Mouse (Mus musculus): ENCODE data around the gene Kif5a.

The Kif5a gene

GRCm38 (mm10) chr10:127217177-127217576 is 46.0 kb downstream of the Kif5a start:
- no peak for DNase-seq (ENCODE audit: low spot score in 2 of 2)

- no peak for DNase-seq (ENCODE audit: low spot score in 2 of 2)
Measured at GRCm38 (mm10) chr10:127216456-127216855, 46.7 kb downstream of the Kif5a start.

GRCm38 (mm10) chr10:127214422-127214803 is 48.7 kb downstream of the Kif5a start:
- DNase-seq (ENCODE audit: low spot score in 2 of 2), result no peak

- no peak for DNase-seq (ENCODE audit: low spot score in 2 of 2)
Measured at GRCm38 (mm10) chr10:127213704-127214421, 49.3 kb downstream of the Kif5a start.

GRCm38 (mm10) chr10:127213272-127213671 is 49.9 kb downstream of the Kif5a start:
- DNase-seq (ENCODE audit: low spot score in 2 of 2), result no peak

GRCm38 (mm10) chr10:127211414-127211854 is 51.7 kb downstream of the Kif5a start, which contains the start of gene Pip4k2c:
Pip4k2c (minus strand) TSS chr10:127211585.
- peak; percentile 82 to 92 for DNase-seq (ENCODE audit: low spot score in 2 of 2)

- DNase-seq (ENCODE audit: low spot score in 2 of 2), result no peak
Measured at GRCm38 (mm10) chr10:127210961-127211405, 52.2 kb downstream of the Kif5a start.

GRCm38 (mm10) chr10:127209928-127210570 is 53.1 kb downstream of the Kif5a start:
- no peak for DNase-seq (ENCODE audit: low spot score in 2 of 2)

- no peak for DNase-seq (ENCODE audit: low spot score in 2 of 2)
Measured at GRCm38 (mm10) chr10:127208921-127209320, 54.2 kb downstream of the Kif5a start.

- DNase-seq (ENCODE audit: low spot score in 2 of 2), result no peak
Measured at GRCm38 (mm10) chr10:127205373-127205772, 57.8 kb downstream of the Kif5a start.

- no peak for DNase-seq (ENCODE audit: low spot score in 2 of 2)
Measured at GRCm38 (mm10) chr10:127204589-127204988, 58.6 kb downstream of the Kif5a start.

- no peak for DNase-seq (ENCODE audit: low spot score in 2 of 2)
Measured at GRCm38 (mm10) chr10:127203106-127203505, 60.0 kb downstream of the Kif5a start.

GRCm38 (mm10) chr10:127200279-127200678 is 62.9 kb downstream of the Kif5a start:
- no peak for DNase-seq (ENCODE audit: low spot score in 2 of 2)

GRCm38 (mm10) chr10:127199474-127199873 is 63.7 kb downstream of the Kif5a start:
- DNase-seq (ENCODE audit: low spot score in 2 of 2), result no peak

- no peak for DNase-seq (ENCODE audit: low spot score in 2 of 2)
Measured at GRCm38 (mm10) chr10:127199068-127199467, 64.1 kb downstream of the Kif5a start.

- DNase-seq (ENCODE audit: low spot score in 2 of 2), result no peak
Measured at GRCm38 (mm10) chr10:127198492-127198891, 64.7 kb downstream of the Kif5a start.

GRCm38 (mm10) chr10:127197505-127198110 is 65.5 kb downstream of the Kif5a start:
- DNase-seq (ENCODE audit: low spot score in 2 of 2), result no peak

GRCm38 (mm10) chr10:127197104-127197503 is 66.0 kb downstream of the Kif5a start:
- DNase-seq (ENCODE audit: low spot score in 2 of 2), result no peak

- DNase-seq (ENCODE audit: low spot score in 2 of 2), result no peak
Measured at GRCm38 (mm10) chr10:127196392-127196791, 66.8 kb downstream of the Kif5a start.

- DNase-seq (ENCODE audit: low spot score in 2 of 2), result peak; percentile 25 to 48
Measured at GRCm38 (mm10) chr10:127195328-127196129, 67.6 kb downstream of the Kif5a start, which contains the start of gene Dtx3. Dtx3 (minus strand) TSS chr10:127195728.

GRCm38 (mm10) chr10:127194428-127195327 is 68.5 kb downstream of the Kif5a start:
- no peak for DNase-seq (ENCODE audit: low spot score in 2 of 2)

Data from thymus, postnatal 10 days (tissue).